Mouse (Mus musculus) neural tube, embryonic 15.5 days (tissue): ENCODE measurements around the gene Parg. TPM values are rescaled to one million over a fixed set of nuclear protein-coding genes. Genes with fewer than 3 reads are reported as not detected.
A peak's percentile ranks its signal among the peaks of the same experiment; 100 is the strongest.
"Not testable (repeated sequence)": the region's sequence is repeated elsewhere in the genome, so short reads cannot be mapped to it uniquely, and the experiment has no call there.

Experiments
- ATAC-seq: fragments of 200-750 bp; cut with Nextera tagmentation; 2 replicates; pipeline ENCODE4 v1.8.0; 2017; ENCODE audit warnings: mild to moderate bottlenecking, moderate TSS enrichment, moderate library complexity; ENCODE audit not compliant: low FRiP score
- H3K27ac ChIP-seq: fragments of 300-500 bp; sonication (generic); replicated peaks from 2 replicates; pipeline ENCODE4 v1.5.1; 2015; ENCODE audit warnings: mild to moderate bottlenecking, inconsistent platforms
- H3K27me3 ChIP-seq: fragments of 300-500 bp; sonication (generic); replicated peaks from 2 replicates; pipeline ENCODE4 v1.6.1; 2015; ENCODE audit warnings: inconsistent platforms
- H3K36me3 ChIP-seq: fragments of 300-500 bp; sonication (generic); 2 replicates; pipeline ENCODE4 v1.6.1; 2015; ENCODE audit warnings: inconsistent platforms
- H3K4me1 ChIP-seq: fragments of 300-500 bp; sonication (generic); 2 replicates; pipeline ENCODE4 v1.6.1; 2015; ENCODE audit warnings: inconsistent platforms
- H3K4me2 ChIP-seq: fragments of 300-500 bp; sonication (generic); 2 replicates; pipeline ENCODE4 v1.6.1; 2015; ENCODE audit warnings: inconsistent platforms, mild to moderate bottlenecking, moderate library complexity
- H3K4me3 ChIP-seq: fragments of 300-500 bp; sonication (generic); replicated peaks from 2 replicates; pipeline ENCODE4 v1.5.1; 2015; ENCODE audit warnings: mild to moderate bottlenecking, inconsistent platforms
- H3K9ac ChIP-seq: fragments of 300-500 bp; sonication (generic); replicated peaks from 2 replicates; pipeline ENCODE4 v1.6.1; 2015; ENCODE audit warnings: mild to moderate bottlenecking, inconsistent platforms
- H3K9me3 ChIP-seq: fragments of 300-500 bp; sonication (generic); replicated peaks from 2 replicates; pipeline ENCODE4 v1.6.1; 2016; ENCODE audit warnings: inconsistent platforms
- whole genome bisulfite sequencing: fragments of 180-500 bp; shearing (Covaris S2); methylation state at CpG from one replicate; pipeline ENCODE4 v1.1.7; 2015; ENCODE audit warnings: mixed read lengths; 5-methylcytosine and 5-hydroxymethylcytosine counted together
- polyA plus RNA-seq: library from polyadenylated mRNA; unstranded; fragments of >200 nt; fragmentation: Nextera tagmentation; extraction: Ambion mirVana; gene quantifications from 2 replicates; pipeline ENCODE4 v1.2.1, GENCODE M21; 2015

The Parg gene
- polyA plus RNA-seq, 1 experiment from 2014 or later = 28.1 TPM

DNA sequence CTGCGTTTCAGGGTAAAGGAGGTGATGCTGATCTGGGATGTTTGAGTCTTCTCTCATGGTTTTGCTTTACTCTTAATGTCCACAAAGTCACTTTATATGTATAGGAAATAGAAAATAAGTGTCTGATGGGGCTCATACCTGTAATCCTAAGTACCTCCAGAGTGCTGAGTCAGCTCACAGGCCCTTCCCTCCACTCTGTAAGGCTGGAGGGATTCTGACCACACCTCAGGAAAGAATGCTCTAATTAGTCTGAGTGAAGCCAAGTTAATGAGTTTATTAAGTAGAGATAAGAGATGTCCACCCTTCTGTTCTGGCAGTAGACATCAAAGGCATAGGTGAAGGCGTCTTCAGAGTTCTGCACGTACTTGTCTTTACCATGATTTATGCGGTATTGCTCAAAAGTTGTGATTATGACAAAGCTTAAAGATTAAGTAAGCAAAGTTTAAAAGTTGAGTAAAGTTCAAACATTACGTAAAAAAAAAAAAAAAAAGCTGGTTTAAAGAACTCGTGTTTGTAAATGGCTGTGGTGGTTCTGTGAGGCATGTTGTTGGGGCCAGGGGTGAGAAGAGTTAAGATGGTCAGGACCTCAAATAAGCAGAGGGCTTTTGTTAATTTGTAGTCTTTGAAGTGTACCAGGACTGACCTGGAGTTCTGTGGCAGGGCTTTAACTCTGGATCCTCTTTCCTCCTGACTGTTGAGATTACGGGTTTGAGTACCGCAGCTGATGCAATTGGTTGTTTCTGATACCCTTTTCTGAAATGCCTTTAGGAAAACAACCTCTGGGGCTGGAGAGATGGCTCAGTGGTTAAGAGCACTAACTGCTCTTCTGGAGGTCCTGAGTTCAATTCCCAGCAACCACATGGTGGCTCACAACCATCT, 37.3 kb upstream of the Parg start:
- Histone ChIP-seq H3K4me2 (no peak overlapping the region), H3K27ac (no peak overlapping the region), H3K36me3 (no peaks in the 10 kb centered on the region), H3K9me3 (no peaks in the 10 kb centered on the region), H3K4me1 (peaks cover 39% of the 10 kb centered on the region), H3K27me3 (no peaks in the 10 kb centered on the region), H3K4me3 (no peak overlapping the region), H3K9ac (no peak overlapping the region)
- 83% methylated on average over 8 of the region's 8 CpGs for WGBS
- ATAC-seq = no peak

DNA sequence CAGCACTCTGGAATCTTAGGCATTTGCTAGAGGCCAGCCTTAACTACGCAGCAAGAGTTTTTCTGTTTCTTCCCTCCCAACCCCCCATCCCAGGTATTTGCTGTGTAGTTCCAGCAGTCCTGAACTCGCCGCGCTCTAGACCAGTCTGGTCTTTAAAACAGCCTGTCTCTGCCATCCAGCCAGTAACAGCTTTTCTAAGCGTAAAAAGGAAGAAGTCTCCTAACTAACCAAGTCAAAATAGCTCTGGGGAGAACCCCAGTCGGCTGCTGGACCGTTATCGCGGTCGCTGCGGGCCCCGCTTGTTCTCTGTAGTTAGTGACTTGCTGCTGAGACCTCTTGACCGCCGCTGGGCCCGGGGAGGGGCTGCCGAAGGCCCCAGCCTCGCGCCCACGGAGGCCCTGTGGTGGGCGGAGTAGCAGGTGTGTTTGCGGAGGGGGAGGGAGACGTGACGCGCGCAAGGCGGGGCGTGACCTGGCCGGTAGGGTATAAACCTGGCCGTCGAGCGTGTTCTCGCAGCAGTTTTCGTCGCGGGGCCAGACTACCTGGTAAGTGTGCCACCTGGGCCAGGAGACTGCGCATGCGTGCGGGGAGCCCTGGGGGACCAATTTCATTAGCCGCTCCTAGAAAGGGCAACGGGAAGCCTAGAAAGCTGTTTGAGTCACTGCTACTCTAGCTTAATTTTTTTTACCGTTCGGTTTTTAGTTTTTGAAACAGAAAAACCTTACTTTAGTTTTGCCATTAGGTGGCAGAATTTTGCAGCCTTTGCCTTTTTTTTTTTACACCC, 36.3 kb upstream of the Parg start:
- H3K27ac ChIP-seq = peak overlapping the region; percentile 13; the same call in 1 of the 2 replicates
- peak overlapping the region; percentile 50 for H3K4me3 ChIP-seq
- H3K9ac ChIP-seq = peak overlapping the region; percentile 56
- H3K4me2 ChIP-seq = peak overlapping the region; percentile 98
- no peaks in the 10 kb centered on the region for H3K9me3 ChIP-seq
- H3K27me3 ChIP-seq = no peaks in the 10 kb centered on the region
- 1% methylated on average over 41 of the region's 42 CpGs for WGBS
- peaks cover 37% of the 10 kb centered on the region for H3K4me1 ChIP-seq
- no peaks in the 10 kb centered on the region for H3K36me3 ChIP-seq
- ATAC-seq = peak; percentile 61; the same call in 1 of the 2 replicates

GRCm38 (mm10) chr14:32166062-32166441, 35.7 kb upstream of the Parg start:
- H3K4me3 ChIP-seq = peak overlapping the region; percentile 50
- peaks cover 31% of the 10 kb centered on the region for H3K4me1 ChIP-seq
- H3K27ac ChIP-seq = no peak overlapping the region
- 82% methylated on average over 2 of the region's 2 CpGs for WGBS
- no peaks in the 10 kb centered on the region for H3K36me3 ChIP-seq
- no peaks in the 10 kb centered on the region for H3K27me3 ChIP-seq
- H3K4me2 ChIP-seq = peak overlapping the region; percentile 98
- ATAC-seq = no peak
- no peak overlapping the region for H3K9ac ChIP-seq
- H3K9me3 ChIP-seq = no peaks in the 10 kb centered on the region

DNA sequence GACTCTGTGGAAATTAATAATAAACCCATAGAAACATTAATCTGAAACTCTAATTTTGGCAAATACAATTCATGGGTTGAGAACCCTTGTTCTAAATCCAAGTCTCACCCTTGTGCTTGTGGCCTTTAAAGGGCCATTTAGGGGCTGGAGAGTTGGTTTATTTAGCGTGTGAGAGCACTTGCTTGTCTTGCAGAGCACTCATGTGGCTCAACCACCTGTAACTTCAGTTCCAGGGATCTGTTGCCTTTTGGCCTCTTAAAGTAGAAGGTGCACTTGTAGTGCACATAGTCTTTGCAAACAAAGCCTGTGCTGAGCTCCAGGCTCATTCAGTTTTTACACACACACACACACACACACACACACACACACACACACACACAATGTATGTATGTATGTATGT, 34.9 kb upstream of the Parg start:
- Histone ChIP-seq H3K4me3 (no peak overlapping the region), H3K4me1 (peaks cover 23% of the 10 kb centered on the region), H3K9me3 (no peaks in the 10 kb centered on the region), H3K9ac (no peak overlapping the region), H3K36me3 (no peaks in the 10 kb centered on the region), H3K27me3 (no peaks in the 10 kb centered on the region), H3K27ac (no peak overlapping the region), H3K4me2 (no peak overlapping the region)
- WGBS = 83% methylated on average over 1 of the region's 1 CpGs
- ATAC-seq = no peak

GRCm38 (mm10) chr14:32167326-32167725, 34.4 kb upstream of the Parg start:
- WGBS = 92% methylated on average over 5 of the region's 5 CpGs

GRCm38 (mm10) chr14:32168653-32169231, 33.0 kb upstream of the Parg start:
- H3K4me1 ChIP-seq = peaks cover 16% of the 10 kb centered on the region
- no peaks in the 10 kb centered on the region for H3K9me3 ChIP-seq
- H3K36me3 ChIP-seq = peaks cover 15% of the 10 kb centered on the region
- no peak overlapping the region for H3K4me3 ChIP-seq
- H3K9ac ChIP-seq = no peak overlapping the region
- no peak for ATAC-seq
- no peak overlapping the region for H3K27ac ChIP-seq
- 82% methylated on average over 3 of the region's 3 CpGs for WGBS
- no peaks in the 10 kb centered on the region for H3K27me3 ChIP-seq
- no peak overlapping the region for H3K4me2 ChIP-seq

More at GRCm38 (mm10) chr14:32167326-32167725, 34.4 kb upstream of the Parg start:
- 0 out of 2 replicates have a peak, but pooled peaks cover 3% of the 10 kb centered on the region for H3K36me3 ChIP-seq
- H3K4me3 ChIP-seq = no peak overlapping the region
- no peak overlapping the region for H3K9ac ChIP-seq
- ATAC-seq = no peak
- H3K4me2 ChIP-seq = no peak overlapping the region
- H3K27ac ChIP-seq = no peak overlapping the region
- no peaks in the 10 kb centered on the region for H3K9me3 ChIP-seq
- H3K4me1 ChIP-seq = peaks cover 18% of the 10 kb centered on the region
- H3K27me3 ChIP-seq = no peaks in the 10 kb centered on the region

- H3K9me3 ChIP-seq = no peaks in the 10 kb centered on the region
- peaks cover 23% of the 10 kb centered on the region for H3K36me3 ChIP-seq
- ATAC-seq = no peak
- H3K4me1 ChIP-seq = peaks cover 11% of the 10 kb centered on the region
- no peak overlapping the region for H3K27ac ChIP-seq
- no peak overlapping the region for H3K9ac ChIP-seq
- no peak overlapping the region for H3K4me3 ChIP-seq
- WGBS = 90% methylated on average over 4 of the region's 4 CpGs
- no peak overlapping the region for H3K4me2 ChIP-seq
- H3K27me3 ChIP-seq = no peaks in the 10 kb centered on the region
These were observed 31.6 kb upstream of the Parg start for GRCm38 (mm10) chr14:32170137-32170536.

- no peak overlapping the region for H3K4me3 ChIP-seq
- H3K36me3 ChIP-seq = peaks cover 38% of the 10 kb centered on the region
- no peak overlapping the region for H3K27ac ChIP-seq
- no peaks in the 10 kb centered on the region for H3K9me3 ChIP-seq
- H3K9ac ChIP-seq = no peak overlapping the region
- no peak overlapping the region for H3K4me2 ChIP-seq
- H3K27me3 ChIP-seq = no peaks in the 10 kb centered on the region
- 90% methylated on average over 2 of the region's 2 CpGs for WGBS
- no peak for ATAC-seq
- H3K4me1 ChIP-seq = no peaks in the 10 kb centered on the region
These were observed 26.4 kb upstream of the Parg start for GRCm38 (mm10) chr14:32175310-32175709.

DNA sequence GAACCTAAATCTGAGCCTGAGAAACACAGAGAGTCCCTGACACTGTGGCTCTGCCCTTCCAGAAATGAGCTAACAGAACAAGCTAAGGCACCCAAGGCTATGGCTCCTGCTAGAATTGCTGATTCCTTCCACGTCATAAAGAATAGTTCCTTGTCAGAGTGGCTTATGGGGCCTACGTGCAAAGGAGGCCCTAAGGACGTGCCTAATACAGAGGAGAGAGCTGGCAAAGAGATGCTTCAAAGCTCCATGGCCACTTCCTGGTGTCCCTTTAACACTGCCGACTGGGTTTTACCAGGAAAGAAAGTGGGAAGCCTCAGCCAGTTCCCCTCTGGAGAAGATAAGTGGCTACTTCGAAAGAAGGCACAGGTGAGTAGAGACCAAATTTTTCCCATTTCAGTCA, 25.2 kb upstream of the Parg start:
- H3K27ac ChIP-seq, H3K9me3 ChIP-seq, H3K4me1 ChIP-seq, H3K27me3 ChIP-seq, H3K4me3 ChIP-seq, H3K9ac ChIP-seq, ATAC-seq, H3K4me2 ChIP-seq: not testable (repeated sequence)
- WGBS = 79% methylated on average over 5 of the region's 5 CpGs
- H3K36me3 ChIP-seq = peaks cover 48% of the 10 kb centered on the region

DNA sequence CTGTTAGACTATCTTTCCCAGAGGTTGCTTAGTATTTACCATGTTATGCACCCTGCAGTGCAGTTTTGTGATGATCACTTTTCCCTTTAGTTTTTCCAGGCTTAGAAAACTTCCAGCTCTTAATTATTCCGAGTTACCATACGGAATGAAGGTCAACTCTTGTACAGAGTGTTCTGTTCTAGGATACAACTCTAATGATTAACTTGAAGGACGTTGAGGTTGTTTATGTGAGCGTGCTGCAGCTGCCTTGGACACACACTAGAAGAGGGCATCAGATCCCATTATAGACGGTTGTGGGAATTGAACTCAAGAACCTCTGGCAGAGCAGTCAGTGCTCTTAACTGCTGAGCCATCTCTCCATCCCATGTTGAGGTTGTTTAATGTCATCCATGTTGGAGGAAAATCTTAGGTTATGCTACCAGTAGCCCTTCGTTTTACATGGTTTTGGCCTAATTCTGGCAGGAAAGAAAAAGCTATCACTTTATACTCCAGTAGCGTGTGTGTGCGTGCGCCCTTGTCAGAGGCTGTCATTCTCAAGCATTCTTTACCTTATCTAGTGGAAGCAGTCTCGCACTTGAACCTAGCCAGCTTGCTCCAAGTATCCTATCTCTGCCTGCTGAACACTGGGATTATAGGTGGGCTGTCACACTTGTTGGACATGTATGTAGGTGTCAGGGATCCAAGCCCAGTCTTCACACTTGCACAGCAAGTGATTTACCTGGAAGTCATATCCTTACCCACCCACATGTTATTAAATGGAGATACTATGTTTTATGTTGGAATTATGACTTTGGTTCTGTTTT, 22.2 kb upstream of the Parg start:
- Histone ChIP-seq H3K9ac (no peak overlapping the region), H3K4me2 (no peak overlapping the region), H3K4me3 (no peak overlapping the region), H3K36me3 (peaks cover 51% of the 10 kb centered on the region), H3K27ac (no peak overlapping the region), H3K9me3 (no peaks in the 10 kb centered on the region), H3K4me1 (no peaks in the 10 kb centered on the region), H3K27me3 (no peaks in the 10 kb centered on the region)
- ATAC-seq = no peak
- 93% methylated on average over 10 of the region's 10 CpGs for WGBS

- Histone ChIP-seq H3K4me3 (no peak overlapping the region), H3K27ac (no peak overlapping the region), H3K9ac (no peak overlapping the region), H3K4me2 (no peak overlapping the region), H3K9me3 (no peaks in the 10 kb centered on the region), H3K4me1 (no peaks in the 10 kb centered on the region), H3K36me3 (peaks cover 52% of the 10 kb centered on the region), H3K27me3 (no peaks in the 10 kb centered on the region)
- ATAC-seq = no peak
- WGBS = 88% methylated on average over 6 of the region's 6 CpGs
These were observed 20.9 kb upstream of the Parg start for GRCm38 (mm10) chr14:32180861-32181260.
